Mouse (Mus musculus): ENCODE data around the gene Tmem256.
A peak's percentile ranks its signal among the peaks of the same experiment; 100 is the strongest.
"Not testable (repeated sequence)": the region's sequence is repeated elsewhere in the genome, so short reads cannot be mapped to it uniquely, and the experiment has no call there.

Gene Tmem256

DNA sequence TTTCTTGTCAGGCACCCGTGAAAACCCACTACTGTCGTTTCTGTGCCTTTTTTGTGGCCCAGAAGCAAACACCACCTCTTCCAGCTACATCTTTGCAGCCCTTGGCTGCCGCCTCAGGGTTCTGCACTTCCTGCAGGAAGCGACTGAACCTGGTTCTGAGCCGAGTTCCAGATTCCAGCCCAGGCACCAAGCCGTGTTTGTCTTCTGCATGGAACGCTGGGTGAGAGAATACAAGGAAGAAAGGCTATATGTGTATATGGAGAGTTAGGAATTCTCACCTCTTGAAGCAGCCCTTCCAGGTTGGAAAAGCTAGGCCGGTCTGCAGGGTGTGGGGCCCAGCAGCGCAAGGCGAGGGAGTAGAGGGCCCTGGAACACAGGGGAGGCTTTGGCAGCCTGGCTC lies 16.4 kb downstream of the Tmem256 start:
- no peak for DNase-seq (ENCODE audit: low read depth, low spot score)

DNA sequence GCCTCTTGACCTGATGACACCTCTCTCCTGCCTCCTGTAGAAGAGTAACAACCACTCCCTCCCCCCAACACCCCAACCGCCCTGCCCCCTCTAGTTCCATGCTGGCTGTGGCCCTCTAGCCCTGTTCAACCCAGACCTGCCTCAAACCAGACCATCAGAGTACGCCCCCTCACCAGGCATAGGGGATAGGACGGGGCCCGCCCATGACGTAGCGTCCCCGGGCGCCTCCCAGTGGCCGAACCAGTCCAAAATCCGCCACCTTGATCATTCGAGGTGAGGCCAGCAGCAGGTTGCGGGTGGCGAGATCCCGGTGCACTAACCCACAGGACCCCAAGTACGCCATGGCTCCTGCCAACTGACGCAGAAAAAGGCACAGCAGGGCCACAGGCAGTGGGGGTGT lies 17.0 kb downstream of the Tmem256 start:
- DNase-seq (ENCODE audit: low read depth, low spot score) = peak; percentile 92

DNA sequence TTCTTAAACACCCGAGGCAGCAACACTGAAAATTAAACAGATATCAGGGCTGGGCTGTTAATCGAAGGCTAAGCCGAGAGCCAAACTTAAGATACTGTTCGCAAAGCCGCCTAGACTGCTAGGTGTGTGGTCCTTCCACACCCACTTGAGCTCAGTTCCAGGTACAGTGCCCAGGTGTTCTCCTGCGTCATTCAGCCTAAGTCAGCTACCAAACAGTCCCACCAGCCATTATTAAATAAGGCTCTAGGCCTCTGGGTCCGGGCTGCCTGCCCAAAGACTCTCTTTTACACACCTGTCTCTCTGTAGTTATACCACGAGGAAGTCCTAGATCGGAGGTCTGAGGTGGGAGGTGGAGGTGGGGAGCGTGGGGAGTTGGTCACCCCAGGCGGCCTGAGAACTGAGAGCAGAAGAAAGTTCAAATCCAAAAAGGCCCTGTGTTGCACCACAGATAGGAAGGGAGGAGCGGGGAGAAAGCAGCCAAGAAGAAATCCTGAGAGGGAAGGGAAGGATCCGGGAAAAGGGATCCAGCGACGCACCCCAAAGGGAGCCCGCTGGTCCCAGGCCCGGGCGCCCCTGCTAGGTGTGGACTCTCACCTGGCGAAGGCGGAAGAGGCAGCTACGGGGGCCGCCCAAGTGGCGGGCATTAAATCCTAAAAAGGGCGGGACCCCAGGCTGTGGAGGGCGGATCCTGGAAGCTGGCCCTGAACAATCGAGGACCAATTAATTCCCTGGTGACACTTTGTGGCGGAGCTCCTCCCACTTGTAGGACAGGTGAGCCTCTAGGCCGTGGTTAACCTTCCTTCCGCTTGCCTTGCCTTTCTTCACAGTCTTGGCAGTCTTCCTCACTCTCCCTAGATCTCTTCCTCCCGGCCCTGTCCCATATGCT lies 20.0 kb downstream of the Tmem256 start, which contains the start of gene Tnk1:
Tnk1 (minus strand) TSS at position 618 of the 886 bp plus-strand sequence.
- DNase-seq (ENCODE audit: low read depth, low spot score) = peak; percentile 70

DNA sequence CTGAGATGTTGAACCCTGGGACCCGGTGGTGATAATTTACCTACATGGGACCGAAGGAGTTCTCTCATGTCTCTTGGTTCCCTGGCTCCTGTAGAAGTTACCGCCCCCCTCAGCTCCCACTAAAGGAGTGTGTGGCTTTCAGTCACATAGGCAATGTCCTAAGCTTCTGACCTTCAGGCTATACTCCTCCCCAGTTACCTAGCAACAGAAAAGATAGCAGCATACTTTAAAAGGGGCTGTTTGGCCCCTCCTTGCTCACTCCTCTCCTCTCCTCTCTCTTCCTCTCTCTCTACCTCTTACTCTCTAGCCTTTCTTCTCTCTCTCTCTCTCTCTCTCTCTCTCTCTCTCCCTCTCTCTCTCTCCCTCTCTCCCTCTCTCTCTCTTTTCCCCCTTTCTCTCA lies 25.4 kb downstream of the Tmem256 start:
- not testable (repeated sequence) for DNase-seq (ENCODE audit: low read depth, low spot score)

DNA sequence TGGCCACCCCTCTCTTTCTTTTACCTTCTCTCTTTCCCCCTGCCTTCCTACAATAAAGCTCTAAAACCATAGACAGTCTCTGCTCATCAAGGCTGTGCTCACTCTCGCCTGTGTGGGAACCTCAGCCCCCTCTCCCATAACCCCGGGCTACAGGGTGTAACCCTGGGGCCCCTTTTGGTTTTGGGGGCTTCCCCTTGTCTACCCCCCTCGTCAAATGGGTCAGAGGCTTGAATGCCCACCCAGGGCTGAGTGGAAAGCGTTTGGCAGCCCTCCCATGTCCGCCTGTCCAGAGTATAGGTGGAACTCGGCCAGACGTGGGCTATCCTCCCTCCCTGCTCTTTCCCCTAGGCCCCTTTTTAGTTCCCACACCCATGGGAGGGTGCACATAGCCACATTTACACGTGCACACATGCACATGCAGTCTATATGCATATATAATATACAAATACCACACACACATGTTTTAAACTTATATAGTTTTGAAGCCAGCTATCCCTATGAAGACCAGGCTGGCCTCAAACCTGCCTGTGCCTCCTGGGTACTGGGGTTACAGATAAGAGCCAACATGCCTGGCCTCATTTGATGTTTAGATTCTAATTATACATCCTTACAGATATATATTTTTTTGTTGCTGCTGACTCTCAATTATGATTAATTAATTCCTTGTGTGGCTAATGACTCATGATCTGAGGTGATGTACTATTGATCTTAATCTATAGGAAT lies 26.0 kb downstream of the Tmem256 start:
- no peak for DNase-seq (ENCODE audit: low read depth, low spot score)

DNA sequence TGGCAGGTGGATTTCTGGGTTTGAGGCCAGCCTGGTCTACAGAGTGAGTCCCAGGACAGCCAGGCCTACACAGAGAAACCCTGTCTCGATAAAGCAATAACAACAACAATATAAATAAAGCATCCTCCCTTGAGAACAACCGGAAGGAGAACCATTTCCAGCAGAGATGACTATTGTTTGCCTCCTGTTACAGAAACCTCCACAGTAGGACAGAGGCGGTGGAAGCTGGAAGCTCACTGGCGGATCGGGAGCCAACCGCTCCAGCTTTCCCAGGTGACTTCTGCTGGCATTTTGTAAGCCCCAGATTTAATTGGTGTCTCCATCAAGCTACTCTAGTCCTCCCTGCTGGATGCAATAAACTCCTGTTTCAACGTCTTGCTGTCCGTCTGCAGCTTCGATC lies 27.2 kb downstream of the Tmem256 start:
- no peak for DNase-seq (ENCODE audit: low read depth, low spot score)

DNA sequence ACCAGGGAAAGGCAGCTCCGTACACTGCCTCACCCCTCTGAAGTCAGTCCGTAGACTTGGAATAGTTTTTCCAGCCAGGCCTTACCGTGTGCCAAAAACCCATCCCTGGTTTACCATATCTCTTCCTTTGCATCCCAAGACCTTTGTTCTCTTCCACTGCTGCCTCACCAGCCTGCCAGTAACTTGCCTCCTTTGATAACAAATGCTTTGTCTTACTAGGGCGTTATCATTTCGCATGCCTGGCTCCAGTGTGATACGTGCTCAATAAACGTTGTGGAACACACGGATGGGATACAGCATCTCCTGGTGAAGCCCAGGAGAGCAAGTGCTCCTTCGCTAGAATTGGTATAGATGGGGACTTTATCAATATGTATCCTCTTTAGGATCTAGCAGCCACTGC lies 29.0 kb downstream of the Tmem256 start:
- no peak for DNase-seq (ENCODE audit: low read depth, low spot score)

DNA sequence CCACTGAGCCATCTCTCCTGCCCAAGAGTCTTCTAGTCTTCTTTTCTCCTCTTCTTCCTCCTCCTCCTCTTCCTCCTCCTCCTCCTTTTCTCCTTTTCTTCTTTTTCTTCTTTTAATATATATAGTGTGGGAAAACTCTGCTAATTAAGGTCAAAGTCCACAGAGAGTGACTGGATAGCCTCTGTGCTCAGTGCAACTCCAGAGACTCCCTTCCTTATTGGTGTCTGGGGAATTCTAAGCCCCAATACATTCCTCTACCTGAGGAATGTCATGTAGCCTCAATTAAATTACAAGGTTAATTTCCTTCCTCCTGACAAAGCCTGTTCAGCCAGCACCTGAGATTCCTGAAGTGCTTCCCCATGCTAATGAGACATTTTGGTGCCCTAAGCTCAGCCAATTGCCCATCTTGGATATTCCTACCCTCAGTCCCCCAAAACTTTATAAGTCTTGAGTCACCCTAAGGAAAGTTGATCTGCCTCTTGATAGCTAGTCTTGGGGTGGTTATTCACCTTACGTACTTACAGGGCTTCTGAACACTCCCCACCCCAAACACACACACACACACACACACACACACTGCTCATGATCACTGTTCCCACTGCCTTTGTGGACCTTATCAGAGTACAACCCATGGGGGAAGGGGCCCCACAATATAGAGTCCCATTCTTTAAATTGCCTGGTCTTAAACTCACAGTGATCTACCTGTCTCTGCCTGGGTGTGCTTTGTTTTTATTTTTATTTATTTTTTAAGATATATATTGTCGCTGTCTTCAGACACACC lies 32.2 kb downstream of the Tmem256 start:
- DNase-seq (ENCODE audit: low read depth, low spot score) = no peak

DNA sequence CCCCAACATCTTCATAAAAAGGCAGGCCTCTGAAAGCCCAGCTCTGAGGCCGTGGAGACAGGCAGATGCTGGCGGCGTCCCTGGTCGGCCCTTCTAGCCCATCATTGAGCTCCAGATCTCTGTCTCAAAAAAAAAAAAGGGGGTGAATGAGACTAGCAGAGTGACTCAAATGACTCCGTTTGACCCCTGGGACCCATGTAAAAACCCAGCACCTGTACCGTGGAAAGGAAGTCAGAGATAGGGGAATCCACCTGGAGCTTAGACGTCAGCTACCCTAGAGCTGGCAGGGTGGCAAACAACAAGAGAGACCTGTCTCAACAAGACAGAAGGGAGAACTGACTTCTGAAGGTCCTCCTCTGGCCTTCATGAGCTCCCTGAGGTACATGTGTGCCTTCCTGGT lies 33.5 kb downstream of the Tmem256 start:
- no peak for DNase-seq (ENCODE audit: low read depth, low spot score)

DNA sequence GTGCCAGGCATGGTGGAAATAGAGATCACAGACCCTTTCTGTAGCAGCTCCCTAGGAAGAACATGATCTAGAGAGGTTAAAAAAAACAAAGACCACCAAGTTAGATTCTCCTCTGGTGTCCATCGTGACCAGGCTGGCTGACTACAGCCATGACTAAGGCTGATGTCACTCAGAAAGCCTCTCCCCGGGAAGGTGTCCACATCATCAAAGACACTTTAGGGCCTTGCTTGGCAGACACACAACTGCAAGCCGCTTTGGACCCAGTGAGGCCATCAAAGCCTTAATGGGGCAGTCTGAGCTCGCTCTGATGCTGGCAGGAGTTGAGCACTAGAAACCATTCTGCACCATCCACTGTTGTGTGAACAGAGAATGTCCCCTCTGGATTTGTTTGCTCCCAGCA lies 34.1 kb downstream of the Tmem256 start:
- DNase-seq (ENCODE audit: low read depth, low spot score) = no peak

DNA sequence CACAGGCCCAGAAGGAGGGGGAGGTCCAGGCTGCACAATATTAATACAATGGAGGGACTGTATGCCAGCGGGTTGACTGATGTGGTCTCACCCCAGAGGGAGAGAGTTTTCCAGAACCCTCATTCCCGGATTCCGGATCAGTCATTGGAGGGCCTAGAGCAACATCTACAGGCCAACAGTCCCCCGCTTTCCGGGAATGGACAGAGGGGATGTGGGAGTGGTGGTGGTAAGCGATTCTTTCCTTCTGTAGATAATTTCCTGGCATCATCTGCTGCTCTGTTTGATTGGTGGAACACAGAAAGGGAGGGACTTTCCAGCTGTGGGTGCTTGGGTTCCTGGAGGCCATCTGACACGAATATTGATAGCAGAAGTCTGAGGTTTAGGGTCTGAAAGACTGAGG lies 37.9 kb downstream of the Tmem256 start:
- no peak for DNase-seq (ENCODE audit: low read depth, low spot score)

DNA sequence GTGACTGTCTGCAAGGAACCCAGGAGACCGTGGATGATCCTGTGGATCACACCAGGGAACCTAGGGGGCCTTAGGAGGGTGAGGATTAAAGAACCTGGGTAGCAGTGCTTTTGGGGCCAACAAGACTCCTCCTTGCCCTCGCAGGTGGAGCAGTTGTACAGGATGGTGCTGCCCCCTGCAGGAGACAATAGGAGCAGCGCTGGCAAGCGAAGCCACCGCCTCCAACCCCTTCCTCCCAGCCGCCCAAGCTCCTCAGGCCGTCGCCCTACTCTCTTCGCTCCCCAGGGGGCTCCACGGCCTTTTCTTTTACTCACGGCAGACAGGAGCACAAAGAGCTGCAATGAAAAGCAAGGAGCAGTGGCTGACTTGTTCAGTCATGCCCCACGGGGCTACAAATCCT lies 38.6 kb downstream of the Tmem256 start:
- DNase-seq (ENCODE audit: low read depth, low spot score) = peak; percentile 98

DNA sequence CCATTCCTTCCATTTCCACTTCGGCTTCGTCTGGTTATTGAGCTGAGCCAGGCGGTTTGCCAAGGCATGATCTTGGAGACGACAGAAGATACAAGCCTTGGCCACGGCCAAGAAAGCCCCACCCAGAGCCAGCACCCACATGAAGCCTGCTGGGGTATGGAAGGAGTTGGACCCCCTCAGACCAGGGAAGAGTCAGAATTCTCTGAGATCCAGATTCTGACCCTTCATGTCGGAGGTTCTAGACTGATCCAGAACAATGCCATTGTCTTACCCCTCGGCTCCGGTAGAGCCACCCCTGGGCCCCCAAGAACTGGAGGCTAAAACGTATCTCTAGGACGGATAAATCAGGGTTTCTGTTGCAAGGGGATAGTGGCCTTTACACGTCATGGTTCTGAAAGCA lies 39.6 kb downstream of the Tmem256 start, which contains the start of gene Tmem95:
Tmem95 (minus strand) TSS at position 141 of the 400 bp plus-strand sequence.
- no peak for DNase-seq (ENCODE audit: low read depth, low spot score)

DNA sequence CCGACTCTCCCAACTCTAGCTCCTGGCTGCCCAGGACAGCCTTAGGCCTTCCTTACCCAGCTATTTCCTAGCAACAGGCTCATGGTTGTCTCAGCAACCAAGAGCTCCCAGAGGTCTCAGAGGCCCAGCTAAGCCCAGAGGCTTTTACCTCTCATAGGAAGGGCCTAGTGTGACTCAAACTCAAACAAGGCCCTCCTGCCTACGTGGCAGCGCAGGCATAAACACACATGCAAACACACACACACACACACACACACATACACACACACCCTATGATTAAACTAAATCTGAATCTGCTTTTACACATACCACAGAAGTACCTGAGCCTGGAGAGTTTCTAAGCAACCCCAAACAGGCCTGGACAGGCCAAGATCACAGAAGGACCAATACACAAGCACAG lies 40.1 kb downstream of the Tmem256 start:
- DNase-seq (ENCODE audit: low read depth, low spot score) = peak; percentile 36

DNA sequence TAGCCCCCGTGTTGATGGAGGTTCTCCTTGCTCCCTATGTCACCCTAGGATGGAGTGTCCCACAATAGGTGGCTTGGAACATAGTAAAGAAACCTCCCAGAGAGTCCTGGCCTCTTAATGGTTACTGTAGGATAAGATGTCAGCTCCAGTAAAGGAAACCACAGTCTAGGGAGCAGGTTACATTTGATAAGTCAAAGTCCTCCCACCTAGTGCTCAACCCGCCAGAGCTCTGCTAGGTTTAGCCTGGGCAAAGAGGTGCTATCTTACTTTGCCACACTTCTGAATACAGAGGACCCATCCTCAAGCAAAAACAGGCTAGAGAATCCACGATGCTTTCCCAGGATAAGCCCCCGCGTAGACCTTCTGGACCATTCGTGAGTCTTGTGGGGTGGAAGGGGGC lies 40.6 kb downstream of the Tmem256 start:
- no peak for DNase-seq (ENCODE audit: low read depth, low spot score)

DNA sequence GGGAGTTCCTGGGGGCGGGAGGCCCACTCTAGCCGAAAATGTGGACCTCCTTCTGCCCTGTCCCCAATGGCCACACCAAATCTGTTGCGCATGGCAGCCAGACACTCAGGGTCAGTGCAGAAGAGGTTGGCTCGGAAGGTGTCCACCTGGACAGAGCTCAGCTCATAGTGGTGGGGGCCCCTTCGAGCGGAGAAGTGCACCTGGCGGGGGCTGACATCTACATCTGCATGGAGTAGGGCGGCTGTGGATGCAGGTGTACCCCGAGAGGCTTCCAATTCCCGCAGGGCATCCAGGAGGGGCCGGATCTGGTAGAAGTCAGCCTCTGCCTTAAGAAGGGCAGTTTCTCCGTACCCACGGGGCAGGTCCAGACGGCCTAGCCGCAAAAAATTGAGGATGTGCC lies 41.4 kb downstream of the Tmem256 start:
- no peak for DNase-seq (ENCODE audit: low read depth, low spot score)

DNA sequence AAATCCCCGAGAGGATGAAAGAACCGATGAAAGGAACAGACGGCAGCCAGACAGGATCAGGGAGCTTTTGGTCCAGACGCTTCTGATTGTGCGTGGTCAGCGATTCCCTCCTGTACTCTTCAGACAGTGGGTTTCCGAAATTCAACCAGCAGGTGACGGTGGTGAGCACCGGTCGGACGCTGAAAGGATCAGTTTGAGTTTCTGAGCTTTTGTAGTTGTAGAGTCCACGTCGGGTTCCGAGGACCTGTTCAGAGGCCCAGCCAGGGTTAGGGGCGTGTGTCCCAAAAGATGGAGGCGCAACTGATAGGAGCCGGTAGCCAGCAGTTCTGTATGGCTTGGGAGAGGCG lies 42.2 kb downstream of the Tmem256 start:
- DNase-seq (ENCODE audit: low read depth, low spot score) = peak; percentile 77

DNA sequence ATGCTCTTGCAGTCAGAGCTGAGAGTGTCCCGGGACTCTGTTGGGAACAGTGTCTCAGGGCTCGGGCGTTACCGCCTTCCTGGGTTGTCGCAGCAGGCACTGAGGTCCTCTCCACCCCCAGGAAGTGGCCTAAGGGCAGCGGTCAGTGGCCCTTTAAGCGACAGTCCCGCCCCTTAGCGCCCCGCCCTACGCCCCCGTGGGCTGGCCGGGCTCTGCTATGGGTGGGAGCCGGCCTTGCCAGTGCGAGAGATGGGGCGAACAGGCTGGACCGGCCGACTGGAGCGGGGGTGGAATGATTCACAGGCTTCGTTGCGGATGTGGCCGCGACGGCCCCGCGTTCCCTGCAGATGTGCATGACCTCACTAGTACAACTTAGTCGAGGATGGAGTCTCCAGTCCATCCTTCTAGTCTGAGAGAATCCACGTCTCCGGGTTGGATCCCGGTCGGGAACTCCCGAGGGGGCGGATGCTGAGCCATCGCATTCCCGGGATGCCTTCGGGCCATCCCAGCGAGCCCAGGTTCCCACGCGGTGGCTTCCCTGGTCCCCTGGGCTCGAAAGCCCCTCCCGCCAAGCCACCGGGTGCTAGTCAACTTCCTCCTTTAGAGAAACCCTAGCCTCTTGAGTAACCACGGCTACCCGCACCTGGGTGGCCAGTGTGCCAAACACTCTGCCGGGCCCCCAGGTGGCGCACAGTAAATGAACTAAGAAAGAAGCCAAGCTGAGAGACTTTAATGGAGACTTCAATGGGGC lies 42.7 kb downstream of the Tmem256 start, which contains the start of gene Kctd11:
Kctd11 (minus strand) TSS at position 554 of the 751 bp plus-strand sequence.
- peak; percentile 86 for DNase-seq (ENCODE audit: low read depth, low spot score)

DNA sequence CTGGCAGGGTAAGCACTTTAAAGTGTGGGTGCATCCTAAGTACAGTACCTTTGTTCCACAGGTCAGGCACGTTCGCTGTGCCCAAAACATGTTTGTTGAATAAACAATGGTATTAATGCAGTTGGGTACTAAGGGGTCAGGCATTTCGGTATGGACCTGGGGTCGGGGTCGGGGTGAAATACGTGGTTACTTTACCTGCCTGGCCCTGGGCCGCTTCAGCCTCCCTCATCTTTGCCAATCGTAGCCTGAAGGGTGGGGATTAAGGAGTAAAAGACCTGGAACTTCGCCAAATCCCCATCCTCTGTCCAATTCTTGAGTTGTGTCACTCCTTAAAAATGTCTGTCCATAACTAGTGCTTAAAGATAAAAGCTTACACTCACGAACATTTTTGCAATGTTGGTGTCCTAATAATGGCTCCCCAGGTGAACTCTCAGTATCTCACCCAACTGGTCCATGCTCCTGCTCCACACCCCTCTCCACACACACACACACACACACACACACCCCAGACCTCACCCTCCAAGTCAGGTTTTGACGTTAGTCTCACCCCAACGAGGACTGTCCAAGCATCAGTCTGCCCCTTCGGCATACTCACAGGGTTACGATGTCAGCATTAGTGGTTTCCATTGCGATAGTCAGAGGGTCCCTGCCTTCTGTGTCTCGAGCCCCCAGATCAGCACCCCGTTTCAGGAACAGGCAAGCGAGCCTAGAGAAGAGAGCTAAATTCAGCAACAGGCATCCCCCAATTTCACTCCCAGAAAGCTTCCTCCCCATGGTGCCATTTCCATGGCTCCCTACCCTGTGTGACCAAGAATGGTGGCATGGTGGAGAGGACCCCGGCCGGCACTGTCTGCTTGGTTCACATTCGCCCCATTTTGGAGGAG lies 43.7 kb downstream of the Tmem256 start:
- no peak for DNase-seq (ENCODE audit: low read depth, low spot score)

DNA sequence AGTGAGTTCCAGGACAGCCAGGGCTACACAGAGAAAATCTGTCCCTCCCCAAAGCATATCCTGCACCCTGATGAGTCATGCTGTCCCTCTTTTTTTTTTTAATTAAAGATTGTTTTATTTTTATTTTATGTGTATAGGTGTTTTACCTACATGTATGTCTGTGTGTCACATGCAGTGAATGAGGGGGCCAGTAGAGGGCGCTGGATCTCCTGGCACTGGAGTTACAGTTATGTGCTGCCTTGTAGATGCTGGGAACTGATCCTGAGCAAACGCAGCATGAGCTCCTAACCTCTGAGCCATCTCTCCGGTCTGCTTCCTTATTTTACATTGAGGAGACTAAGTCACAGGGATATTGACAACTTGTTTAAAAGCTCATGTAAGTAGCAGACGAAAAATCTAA lies 44.8 kb downstream of the Tmem256 start:
- peak; percentile 76 for DNase-seq (ENCODE audit: low read depth, low spot score)
